Mouse (Mus musculus): ENCODE measurements around the gene Ltbp2.

Ltbp2 gene

DNA sequence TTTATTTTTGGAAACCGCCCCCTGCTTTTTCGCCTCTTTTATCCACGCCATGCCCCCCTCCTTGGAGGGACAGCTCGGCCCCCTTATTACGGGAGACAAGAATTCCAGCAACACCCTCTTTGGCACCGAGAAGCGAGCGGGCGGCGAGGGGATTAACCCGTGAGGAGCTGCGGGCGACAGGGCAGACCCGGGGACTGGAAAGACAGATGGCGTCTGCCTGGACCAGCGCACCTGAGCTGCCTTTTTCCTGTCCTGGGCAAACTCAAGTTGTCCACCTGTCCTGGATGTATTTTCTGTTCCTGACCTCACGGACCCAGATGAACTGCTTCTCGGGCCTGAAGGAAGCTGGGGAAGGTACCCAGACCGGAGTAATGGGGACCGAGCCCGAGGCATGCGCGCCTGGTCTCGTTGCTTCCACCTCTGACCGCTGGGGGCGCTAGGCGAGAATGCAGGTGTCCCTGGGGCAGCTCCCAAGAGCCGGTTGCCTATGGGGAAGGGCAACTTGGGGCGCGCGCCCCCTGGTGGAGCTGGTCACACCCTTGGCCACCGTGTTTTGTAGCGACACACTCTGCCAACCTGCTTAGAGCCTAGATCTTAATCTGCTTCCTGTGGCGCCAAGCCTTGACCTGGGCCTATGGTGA is at the start of gene Ltbp2:
Gene Ltbp2 (minus strand): TSS at position 52 of the 641 bp plus-strand sequence.
- peak; percentile 89 for DNase-seq

DNA sequence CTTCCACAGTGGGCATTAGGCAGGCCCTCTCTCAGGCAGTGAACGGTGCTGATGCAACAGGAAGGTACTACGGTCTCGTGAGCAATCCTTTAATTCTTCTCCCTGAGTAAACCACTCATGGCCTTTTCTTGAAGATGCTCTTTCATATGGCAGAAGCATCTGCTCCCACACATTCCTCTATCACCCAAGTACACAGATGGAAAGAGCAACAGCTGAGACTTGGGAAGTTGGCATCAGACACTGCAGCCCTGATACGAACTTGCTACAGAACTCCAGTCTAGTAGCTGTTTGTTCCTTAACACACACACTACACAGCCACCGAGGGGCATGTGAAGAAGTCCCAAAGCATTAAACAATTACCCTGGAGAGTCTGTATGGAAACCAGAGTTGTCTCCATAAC is 48.0 kb upstream of the Ltbp2 start:
- DNase-seq: no peak

DNA sequence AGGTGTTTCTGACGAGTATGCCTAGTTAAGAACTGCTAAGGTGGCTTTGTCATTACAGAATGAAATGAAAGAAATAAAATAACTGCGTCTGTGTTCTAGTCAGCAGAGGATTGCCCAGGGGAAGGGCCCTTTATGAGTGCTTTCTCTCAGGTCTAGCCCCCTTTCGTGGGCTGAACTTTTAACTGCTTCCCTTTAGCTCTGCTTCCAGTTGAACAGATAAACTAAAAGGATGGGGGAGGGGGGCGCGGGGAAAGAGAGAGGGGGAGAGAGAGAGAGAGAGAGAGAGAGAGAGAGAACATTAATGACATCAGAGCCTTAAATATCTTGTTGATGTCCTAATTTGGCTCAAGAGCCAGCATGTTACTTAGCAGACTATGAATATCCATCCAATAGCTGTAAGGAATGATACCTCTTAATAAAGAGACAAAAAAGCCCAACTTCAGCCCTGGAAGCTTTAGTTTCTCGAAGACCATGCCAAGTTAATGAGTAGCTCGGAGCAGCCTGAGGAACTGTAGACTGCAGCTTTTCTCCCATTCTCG is 45.6 kb upstream of the Ltbp2 start:
- no peak for DNase-seq

DNA sequence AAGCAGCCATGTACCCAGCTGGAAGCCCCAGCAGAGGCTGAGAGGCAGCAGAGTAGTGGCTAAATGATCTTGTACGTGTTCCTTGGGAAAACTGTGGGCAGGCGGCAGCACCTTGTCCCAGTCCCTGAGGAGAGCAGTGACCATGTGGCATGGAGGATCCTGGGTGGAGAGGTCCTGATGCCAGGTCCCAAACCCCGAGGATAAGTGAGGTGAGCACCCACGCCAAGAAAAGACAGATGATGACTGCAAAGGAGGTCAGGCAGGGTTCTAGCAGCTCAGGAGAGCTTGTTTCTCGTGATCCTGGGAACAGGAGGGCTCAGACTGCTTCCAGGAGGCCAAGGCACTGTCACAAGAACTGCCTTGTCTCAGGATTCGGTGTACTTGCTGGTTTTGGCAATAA is 42.5 kb upstream of the Ltbp2 start:
- DNase-seq: peak; percentile 41

DNA sequence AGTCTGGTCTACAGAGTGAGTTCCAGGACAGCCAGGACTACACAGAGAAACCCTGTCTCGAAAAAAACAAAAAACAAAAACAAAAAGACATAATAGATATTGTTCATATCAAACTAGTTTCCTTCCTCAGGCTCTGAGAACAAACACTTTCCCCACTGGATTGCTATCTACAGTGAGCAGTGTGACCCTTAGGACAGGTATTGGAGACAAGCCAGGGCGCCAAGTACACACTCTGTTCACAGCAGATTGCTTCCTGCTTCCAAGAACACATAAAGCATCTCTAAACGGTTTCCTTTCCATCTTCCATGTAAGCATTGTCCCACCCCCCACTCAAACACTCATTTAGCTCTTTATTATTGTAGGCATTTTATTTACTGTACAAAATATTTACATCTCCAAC is 41.5 kb upstream of the Ltbp2 start:
- no peak for DNase-seq

DNA sequence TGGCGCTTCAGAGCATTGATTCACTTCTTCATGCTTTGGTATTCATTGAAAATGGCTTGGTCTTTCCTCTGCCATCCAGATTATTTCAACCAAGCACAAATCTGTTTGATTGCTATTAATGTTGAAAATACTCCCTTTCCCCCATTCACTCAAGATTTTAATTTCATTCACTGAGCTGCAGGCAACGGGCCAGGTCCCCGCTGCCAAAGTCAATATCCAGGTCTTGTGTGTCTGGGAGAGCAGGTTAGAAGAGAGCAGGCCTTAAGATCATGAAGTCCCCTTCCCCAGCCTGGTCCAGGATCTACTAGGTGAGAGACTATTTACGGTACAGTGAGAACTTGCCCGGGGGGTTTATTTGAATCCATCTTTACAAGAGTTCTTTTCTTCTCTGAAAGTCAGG is 38.6 kb upstream of the Ltbp2 start:
- DNase-seq: no peak

DNA sequence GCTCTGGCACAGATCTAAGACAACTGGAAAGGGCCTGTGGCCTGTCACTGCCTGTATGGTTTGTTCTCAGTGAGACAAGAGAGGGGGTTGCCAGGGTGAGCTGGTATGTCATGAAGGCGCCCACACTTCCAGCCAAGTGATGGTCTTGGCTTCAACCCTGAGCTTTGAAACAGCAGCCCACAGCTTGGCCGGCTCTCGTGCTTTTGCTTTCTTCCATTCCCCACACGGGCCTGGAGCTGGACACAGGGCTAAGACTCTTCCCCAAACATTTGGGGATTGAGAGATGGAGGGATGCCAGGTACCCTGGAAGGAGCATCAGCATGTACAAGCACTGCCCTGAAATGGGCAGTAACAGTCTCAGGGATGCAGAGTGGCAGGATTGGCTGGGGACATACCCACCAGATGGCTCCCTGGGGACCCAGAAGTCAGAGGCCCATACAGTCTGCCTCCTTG is 36.3 kb upstream of the Ltbp2 start:
- peak; percentile 46 for DNase-seq

DNA sequence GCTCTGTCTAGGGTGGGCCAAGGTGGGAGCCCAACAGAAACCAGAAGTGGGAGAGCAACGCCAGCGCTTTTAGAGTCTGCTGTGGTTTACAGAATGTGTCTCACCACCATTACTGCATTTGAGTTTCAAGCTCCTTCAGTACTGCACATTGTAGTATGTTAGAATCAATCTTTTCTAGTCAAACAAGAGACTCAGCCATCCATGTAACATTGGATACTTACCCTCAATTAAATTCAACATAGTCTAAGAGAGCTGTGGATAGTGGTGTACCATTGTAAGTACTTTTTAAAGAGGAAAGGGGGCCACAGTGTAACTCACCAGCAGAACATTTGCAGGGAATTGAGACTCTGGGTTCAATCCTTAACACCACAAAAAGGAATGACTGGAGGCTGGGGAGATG is 35.3 kb upstream of the Ltbp2 start:
- no peak for DNase-seq

DNA sequence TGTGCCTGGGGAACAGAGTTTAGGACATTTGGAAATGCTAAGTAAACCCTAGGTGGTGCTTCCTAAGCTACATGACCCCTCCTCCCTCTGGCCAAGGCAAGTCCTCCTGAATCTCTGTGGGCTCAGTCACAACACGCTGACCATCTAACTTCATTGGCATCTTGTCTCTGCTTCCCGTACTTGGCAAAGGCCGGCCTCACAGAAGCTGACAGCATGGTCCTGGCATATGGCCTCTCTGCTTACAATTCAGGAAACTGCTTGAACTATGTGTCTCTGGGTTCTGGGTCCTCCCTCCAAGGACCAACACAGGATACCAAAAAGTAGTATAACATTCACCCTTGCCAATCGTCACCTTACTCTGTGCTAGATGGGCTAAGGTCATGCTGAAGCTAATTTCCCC is 33.7 kb upstream of the Ltbp2 start:
- DNase-seq: peak; percentile 81

DNA sequence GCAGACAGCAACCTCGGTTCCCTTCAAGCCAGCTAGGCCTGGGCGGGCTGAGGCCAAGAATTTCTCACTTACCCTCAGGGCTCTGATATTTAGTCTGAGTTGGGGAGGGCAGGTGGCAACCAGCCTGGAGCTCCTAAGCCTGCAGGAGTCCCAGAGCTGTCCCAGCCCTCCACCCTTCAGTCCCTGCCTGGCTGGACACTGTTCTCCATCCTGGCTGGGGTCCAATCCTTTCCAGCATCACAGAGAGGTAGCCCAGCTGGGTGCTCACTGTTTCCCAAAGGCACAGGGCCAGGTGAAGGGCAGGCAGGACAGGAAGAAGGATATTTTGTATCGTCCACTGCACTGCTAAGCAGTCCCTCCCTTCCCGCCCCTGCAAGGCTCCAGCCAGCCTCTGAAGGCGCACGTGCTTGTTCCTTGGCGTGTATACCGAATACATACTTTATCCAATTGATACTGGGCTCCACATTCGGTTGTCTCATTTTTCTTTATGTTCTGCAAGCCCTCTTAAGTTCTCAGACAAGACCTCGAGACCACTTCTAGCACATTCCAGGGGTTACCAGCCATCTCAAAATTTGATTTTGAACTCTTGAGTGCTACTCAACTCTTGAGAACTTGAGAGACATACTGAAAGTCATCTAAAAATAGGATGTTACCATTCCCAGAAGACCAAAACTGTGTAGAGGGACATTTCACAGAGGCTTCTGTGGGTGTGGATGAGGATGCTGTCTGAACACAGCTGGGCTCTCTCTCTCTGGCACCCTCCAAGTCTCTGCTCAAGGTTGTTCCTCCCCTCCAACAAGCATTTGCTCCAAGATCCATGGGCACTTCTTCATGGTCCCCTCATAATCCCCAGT is 31.5 kb upstream of the Ltbp2 start:
- peak; percentile 89 for DNase-seq

DNA sequence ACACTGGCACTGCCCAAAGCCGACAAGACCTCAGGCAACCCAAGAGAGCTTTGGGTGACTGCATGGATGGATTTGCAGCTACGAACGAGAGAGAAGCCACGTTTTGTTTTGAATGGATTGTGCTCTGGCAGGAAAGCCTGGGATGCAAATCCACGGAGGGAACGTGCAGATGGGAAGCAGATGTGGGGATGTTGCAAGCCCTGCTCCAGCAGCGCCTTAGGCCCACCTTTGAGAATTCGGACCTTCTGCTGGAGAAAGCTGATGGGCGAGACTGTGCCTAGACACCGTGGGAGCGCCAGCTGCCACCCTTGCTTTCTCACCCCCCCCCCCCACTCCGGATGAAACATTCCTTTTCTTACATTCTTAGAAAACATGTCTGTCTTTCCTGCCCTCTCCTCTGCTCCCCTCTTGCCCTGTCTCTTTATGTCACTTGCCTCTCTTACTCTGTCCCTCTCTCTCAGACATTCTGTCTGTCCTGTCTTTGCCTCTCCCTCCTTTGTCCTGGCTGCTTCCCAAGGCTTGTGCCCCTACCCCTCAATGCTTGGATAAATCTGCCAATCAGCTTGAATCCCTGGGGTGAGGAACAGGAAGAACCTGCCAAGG is 30.8 kb upstream of the Ltbp2 start:
- no peak for DNase-seq

DNA sequence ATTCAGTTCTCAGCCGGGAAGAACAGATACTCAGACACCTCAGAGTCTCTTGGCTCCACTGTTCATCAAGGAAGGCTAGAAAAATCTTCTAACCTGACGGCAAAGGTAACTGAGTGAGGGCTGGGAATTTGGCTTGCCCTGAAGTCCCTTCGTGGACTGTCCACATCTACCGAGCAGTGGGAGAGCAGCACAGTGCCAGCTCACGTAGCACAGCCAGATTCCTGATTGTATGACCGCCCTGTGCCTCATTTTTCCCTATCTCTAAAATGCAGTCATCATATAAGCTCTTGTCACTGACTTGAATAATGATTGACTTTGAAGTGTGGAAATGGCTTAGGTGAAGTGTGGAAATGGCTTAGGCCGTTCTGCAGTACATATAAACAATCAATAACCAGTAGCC is 28.1 kb upstream of the Ltbp2 start:
- DNase-seq: no peak

DNA sequence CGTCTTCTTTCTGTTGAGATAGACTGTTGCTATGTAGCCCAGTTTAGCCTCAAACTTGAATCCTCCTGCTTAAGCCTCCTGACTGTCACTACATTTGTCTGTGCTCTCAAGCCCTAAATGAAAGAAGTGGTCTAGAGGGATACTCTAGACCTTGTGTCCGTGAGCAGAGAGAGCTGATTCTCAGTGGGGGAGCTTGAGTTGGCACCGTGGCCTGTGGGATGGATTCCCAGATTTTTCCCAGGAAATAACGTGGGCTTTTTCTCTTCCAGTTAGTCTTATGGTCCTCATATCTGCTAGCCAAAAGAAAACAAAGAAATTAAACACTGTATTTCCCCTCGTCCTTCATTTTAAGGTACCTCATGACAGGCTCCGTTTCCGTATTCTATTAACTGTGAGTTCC is 24.0 kb upstream of the Ltbp2 start:
- DNase-seq: no peak

DNA sequence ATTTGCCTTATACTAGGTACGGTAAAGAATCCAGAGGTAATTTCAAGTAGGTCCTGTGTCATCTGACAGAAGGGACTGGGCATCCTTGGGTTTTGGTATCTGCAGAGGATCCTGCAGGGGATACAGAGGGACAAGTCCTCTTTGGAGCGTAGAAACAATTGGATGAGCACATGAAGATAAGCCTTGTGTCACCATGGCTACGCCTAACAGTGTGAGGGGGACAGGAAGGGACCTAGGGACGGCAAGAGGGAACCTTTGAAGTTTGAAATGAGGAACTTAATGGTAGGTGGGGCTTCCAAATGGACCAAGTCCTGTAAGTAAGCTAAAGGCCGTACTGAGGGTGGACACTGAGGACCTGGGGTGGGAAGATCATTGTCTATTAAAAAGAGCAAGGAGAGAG is 21.0 kb upstream of the Ltbp2 start:
- DNase-seq: no peak

DNA sequence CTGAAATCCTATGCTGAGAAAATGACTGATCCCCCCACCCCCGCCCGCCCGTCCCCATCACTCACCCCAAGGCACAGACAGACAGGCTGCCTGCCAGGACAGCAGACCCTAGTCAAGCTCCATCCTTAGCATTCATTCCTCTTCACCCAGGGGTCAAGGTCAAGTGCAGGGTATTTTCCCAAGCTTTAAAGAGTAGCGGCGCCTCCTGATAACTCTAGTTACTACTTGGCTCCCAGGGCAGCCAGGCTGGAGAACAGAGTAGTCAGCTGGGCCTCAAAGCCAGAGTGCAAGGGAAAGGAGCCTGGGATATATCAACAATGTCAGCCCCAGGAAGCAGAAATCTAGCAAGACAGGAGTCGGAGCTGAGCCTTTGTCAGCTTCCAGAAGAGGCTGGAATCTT is 19.9 kb upstream of the Ltbp2 start:
- DNase-seq: no peak

DNA sequence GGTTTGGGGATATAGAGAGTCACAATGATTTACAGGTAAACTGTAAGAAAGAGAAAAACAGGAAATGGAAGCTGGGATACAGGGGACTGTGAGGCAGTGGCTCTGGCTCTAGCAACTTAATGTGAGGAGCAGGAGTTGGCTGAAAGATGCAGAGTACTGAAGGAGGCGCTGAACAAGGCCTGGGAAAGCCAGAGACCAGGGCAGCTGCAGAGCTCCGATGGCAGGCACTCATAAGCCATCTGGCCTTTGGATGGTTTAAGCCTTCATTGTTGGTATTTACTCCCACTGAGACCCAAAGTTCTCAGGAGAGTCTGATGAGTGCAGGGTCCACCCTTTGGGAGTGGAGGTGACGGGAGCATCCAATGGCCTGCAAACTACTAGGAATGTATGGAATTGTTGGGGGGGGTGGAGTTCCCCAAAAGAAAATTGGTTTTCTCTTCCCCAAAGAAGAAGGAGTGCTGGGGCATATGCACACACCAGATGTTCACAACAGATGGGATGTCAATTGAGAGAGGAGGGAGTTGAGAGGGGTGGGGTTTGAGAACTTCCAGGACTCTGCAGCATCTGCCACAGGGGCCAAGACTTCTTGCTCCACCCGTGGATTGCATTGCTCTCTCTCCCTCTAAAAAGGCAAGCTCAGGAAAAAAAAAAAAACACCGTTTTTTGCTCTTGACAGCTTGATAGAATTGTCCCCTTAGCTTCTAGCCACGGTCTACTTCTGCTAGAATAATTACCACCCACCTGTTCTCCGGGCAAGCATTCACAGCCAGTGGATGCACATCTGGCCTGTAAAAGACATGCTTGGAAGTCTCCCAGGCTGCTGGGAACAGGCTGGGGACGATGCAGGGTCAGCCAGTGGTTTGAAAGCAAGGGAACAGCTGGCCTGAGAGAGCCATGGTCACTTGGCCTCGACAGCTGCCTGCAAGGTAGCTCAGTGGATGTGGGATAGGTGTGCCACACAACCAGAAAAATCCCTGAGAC is 17.6 kb upstream of the Ltbp2 start:
- no peak for DNase-seq

DNA sequence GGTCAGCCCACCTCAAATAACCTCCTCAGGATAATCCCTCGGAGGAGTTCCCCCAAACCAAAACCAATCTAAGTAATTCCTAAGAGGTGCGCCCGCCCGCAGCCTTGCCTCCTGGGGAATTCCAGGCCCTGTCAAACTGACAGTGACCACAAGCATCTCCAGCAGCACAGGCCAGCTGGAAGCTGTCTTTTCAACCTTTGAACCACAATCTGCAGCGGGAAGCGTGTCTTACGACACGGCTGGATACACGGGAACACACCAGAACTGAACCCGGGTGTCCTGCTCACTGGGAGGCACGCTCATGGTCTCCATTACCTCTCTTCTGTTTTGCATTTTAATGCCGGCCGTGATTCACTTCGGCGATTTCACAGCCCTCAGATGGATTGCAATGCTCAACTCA is 14.0 kb upstream of the Ltbp2 start:
- DNase-seq: no peak

DNA sequence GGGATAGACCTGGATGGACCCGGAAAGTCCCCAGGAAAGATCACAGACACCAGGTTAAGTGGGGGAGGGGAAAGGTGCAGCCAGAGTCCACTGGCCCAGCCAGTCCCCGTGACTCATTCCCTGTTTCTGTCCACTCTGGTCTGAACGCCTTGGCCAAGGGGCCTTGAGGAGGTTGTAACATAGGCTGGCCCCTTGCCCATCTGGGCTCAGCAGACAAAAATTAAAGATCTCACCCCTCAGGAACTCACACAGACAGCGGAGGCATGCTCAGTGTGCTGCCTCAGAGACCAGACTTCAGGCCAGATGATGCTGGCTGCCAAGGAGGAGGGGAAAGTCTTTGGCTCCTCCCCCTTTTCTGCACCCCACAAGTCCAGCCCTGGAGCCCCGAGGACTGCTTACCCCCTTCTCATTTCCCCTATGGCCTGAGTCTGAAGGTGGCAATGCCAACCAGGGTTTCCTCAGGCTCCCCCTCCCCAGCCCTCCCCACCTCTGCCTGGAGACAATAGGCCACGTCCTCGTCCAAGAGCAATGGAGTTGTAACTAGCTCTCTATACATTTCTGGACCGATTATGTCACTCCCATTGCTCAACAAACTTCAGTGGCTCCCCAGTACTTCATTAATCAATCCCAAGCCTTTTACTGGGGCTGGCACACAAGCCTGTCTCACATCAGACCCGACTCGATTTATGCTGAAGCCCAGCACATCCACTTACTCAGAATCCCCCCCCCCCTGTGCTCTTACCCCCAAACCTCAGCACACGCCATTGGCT is 9.0 kb upstream of the Ltbp2 start:
- DNase-seq: no peak

DNA sequence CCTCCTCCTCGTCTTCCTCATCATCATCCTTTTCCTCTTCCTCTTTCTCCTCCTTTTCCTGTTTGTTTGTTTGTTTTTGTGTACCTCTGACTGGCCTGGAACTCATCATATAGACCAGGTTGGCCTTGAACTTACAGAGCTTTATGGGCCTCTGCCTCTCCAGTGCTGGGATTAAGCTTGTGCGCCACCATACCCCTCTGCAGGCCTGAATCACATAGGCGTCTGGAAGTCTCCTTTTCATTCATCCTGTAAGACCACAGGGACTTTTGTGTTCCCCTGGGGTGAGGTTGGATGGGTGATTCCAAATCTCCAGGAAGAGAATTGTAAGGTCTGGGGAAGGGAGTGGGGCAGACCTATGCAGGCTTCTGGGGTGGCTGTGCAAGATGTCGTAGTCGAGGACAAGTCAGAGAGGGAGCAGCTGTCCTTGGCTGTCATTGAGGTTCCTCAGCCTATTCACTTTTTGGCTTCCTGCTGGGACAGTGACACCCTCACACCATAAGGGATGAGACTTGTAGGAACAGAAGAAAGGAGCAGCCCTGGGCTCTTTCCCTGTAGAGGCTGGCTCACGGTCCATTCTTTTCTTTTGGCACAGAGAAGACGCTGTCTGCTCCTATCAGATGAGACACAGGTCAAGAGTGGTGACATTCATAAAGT is 8.2 kb upstream of the Ltbp2 start:
- no peak for DNase-seq

DNA sequence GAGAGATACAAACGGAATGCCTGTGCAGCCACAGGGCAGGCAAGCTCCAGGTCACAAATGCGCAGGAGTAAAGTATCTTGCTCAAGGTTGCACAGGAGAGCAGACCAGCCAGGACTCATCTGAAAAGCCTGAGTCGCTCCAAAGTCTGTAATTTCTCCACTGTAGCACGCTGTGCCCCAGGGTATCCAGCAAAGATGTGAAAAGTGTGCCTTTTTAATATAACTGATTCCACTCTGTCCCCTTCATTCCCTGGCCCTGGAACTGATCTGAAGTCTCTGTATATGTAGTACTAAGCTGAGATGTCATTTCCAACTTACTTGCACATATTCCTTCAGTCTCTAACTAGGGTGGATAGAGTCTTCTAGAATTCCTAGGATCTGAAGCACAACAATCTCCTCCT is 6.5 kb upstream of the Ltbp2 start:
- DNase-seq: no peak

DNA sequence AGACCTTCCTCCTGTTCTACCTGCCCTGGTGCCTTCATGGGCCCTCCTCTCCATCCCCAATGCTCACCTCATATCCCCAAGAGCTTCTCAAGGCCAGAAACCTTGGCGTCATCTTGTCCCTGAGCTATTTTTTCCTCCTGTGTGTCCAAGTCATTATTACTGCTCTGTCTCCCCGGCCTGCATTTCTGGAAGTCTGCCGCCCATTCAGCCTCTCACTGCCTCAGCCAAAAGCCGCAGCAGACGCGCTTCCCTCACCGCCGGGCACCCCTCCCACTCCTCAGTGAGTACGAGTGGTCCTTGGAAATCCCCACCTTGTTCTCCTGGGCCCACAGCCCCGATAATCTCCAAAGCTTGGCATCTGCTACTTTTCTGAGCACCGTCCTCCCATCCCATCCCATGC is 3.8 kb upstream of the Ltbp2 start:
- DNase-seq: peak; percentile 72

Data from cerebellum, adult 11-12 months (tissue).